Mouse (Mus musculus): ENCODE results near the gene Tceal1. TPM values are rescaled to one million over a fixed set of nuclear protein-coding genes. Genes with fewer than 3 reads are reported as not detected.

The Tceal1 gene
- polyA plus RNA-seq, 1 experiment from 2014 or later, result 8.8 TPM

GRCm38 (mm10) chrX:136732016-136732415, 24.2 kb downstream of the Tceal1 start:
- Histone ChIP-seq H3K4me2 (no peak overlapping the region), H3K4me1 (no peaks in the 10 kb centered on the region), H3K9me3 (no peaks in the 10 kb centered on the region), H3K27me3 (replicated peaks) (no peaks in the 10 kb centered on the region), H3K36me3 (peaks cover 3% of the 10 kb centered on the region; the same call in 1 of the 2 replicates), H3K4me3 (replicated peaks) (no peak overlapping the region), H3K9ac (no peak overlapping the region), H3K27ac (no peak overlapping the region)
- ATAC-seq (ENCODE audit: insufficient read depth, low FRiP score, low read depth), result no peak
- 84% methylated on average over 4 of the region's 4 CpGs for WGBS

GRCm38 (mm10) chrX:136740087-136740790, 32.5 kb downstream of the Tceal1 start:
- H3K4me3 ChIP-seq (replicated peaks), result peak overlapping the region; percentile 54
- H3K36me3 ChIP-seq, result 0 out of 2 replicates have a peak, but pooled peaks cover 3% of the 10 kb centered on the region
- H3K27me3 ChIP-seq (replicated peaks), result no peaks in the 10 kb centered on the region
- WGBS, result 18% methylated on average over 15 of the region's 15 CpGs
- ATAC-seq (ENCODE audit: insufficient read depth, low FRiP score, low read depth), result no peak
- no peaks in the 10 kb centered on the region for H3K4me1 ChIP-seq
- H3K9ac ChIP-seq, result peak overlapping the region; percentile 25; the same call in 1 of the 2 replicates
- no peaks in the 10 kb centered on the region for H3K9me3 ChIP-seq
- peak overlapping the region; percentile 79; the same call in 1 of the 2 replicates for H3K27ac ChIP-seq
- no peak overlapping the region for H3K4me2 ChIP-seq

GRCm38 (mm10) chrX:136740791-136741650, 33.2 kb downstream of the Tceal1 start:
- Histone ChIP-seq H3K4me2 (no peak overlapping the region), H3K9me3 (no peaks in the 10 kb centered on the region), H3K4me1 (no peaks in the 10 kb centered on the region), H3K4me3 (replicated peaks) (peak overlapping the region; percentile 54), H3K9ac (peak overlapping the region; percentile 25; the same call in 1 of the 2 replicates), H3K36me3 (0 out of 2 replicates have a peak, but pooled peaks cover under 1% of the 10 kb centered on the region), H3K27ac (peak overlapping the region; percentile 91), H3K27me3 (replicated peaks) (no peaks in the 10 kb centered on the region)
- WGBS, result 22% methylated on average over 39 of the region's 39 CpGs
- peak; percentile 97 for ATAC-seq (ENCODE audit: insufficient read depth, low FRiP score, low read depth)

- 23% methylated on average over 45 of the region's 46 CpGs for WGBS
- peak overlapping the region; percentile 91 for H3K27ac ChIP-seq
- peak; percentile 70 for ATAC-seq (ENCODE audit: insufficient read depth, low FRiP score, low read depth)
- H3K9ac ChIP-seq, result no peak overlapping the region
- H3K36me3 ChIP-seq, result no peaks in the 10 kb centered on the region
- peak overlapping the region; percentile 48 for H3K4me3 ChIP-seq (replicated peaks)
- H3K9me3 ChIP-seq, result no peaks in the 10 kb centered on the region
- no peaks in the 10 kb centered on the region for H3K4me1 ChIP-seq
- no peaks in the 10 kb centered on the region for H3K27me3 ChIP-seq (replicated peaks)
- peak overlapping the region; percentile 47 for H3K4me2 ChIP-seq
Observed at GRCm38 (mm10) chrX:136741651-136742201, 33.9 kb downstream of the Tceal1 start.

- Histone ChIP-seq H3K4me3 (replicated peaks) (peak overlapping the region; percentile 48), H3K4me1 (no peaks in the 10 kb centered on the region), H3K4me2 (peak overlapping the region; percentile 47), H3K27ac (peak overlapping the region; percentile 91), H3K9me3 (no peaks in the 10 kb centered on the region), H3K36me3 (no peaks in the 10 kb centered on the region), H3K9ac (0 out of 2 replicates have a peak overlapping the region, but pooled peaks have one; percentile 6), H3K27me3 (replicated peaks) (no peaks in the 10 kb centered on the region)
- 15% methylated on average over 10 of the region's 10 CpGs for WGBS
- ATAC-seq (ENCODE audit: insufficient read depth, low FRiP score, low read depth), result no peak
Observed at GRCm38 (mm10) chrX:136742241-136742640, 34.5 kb downstream of the Tceal1 start.

- 27% methylated on average over 5 of the region's 5 CpGs for WGBS
- Histone ChIP-seq H3K27me3 (replicated peaks) (no peaks in the 10 kb centered on the region), H3K9ac (no peak overlapping the region), H3K4me2 (peak overlapping the region; percentile 47), H3K36me3 (no peaks in the 10 kb centered on the region), H3K4me3 (replicated peaks) (peak overlapping the region; percentile 48), H3K4me1 (no peaks in the 10 kb centered on the region), H3K9me3 (no peaks in the 10 kb centered on the region), H3K27ac (peak overlapping the region; percentile 91)
- ATAC-seq (ENCODE audit: insufficient read depth, low FRiP score, low read depth), result no peak
Observed at GRCm38 (mm10) chrX:136742661-136743103, 34.9 kb downstream of the Tceal1 start.

- Histone ChIP-seq H3K9ac (no peak within 1 kb of the TSS), H3K27me3 (replicated peaks) (no peaks in the 10 kb centered on the region), H3K4me2 (peak within 1 kb of the TSS; percentile 47), H3K36me3 (no peaks in the 10 kb centered on the region), H3K4me1 (no peaks in the 10 kb centered on the region), H3K4me3 (replicated peaks) (peak within 1 kb of the TSS; percentile 48), H3K9me3 (no peaks in the 10 kb centered on the region), H3K27ac (peak within 1 kb of the TSS; percentile 91)
- no peak for ATAC-seq (ENCODE audit: insufficient read depth, low FRiP score, low read depth)
- WGBS, result 84% methylated on average over 12 of the region's 12 CpGs
Observed at GRCm38 (mm10) chrX:136743459-136743858, 35.7 kb downstream of the Tceal1 start, which contains the start of gene Morf4l2. TSS of gene Morf4l2 (minus strand) at chrX:136743690.

GRCm38 (mm10) chrX:136744663-136745062, 36.9 kb downstream of the Tceal1 start:
- H3K9me3 ChIP-seq, result no peaks in the 10 kb centered on the region
- no peak overlapping the region for H3K27ac ChIP-seq
- H3K4me2 ChIP-seq, result no peak overlapping the region
- no peaks in the 10 kb centered on the region for H3K27me3 ChIP-seq (replicated peaks)
- WGBS, result 68% methylated on average over 8 of the region's 8 CpGs
- H3K4me1 ChIP-seq, result no peaks in the 10 kb centered on the region
- H3K9ac ChIP-seq, result no peak overlapping the region
- H3K36me3 ChIP-seq, result no peaks in the 10 kb centered on the region
- no peak for ATAC-seq (ENCODE audit: insufficient read depth, low FRiP score, low read depth)
- H3K4me3 ChIP-seq (replicated peaks), result no peak overlapping the region

GRCm38 (mm10) chrX:136749329-136749728, 41.5 kb downstream of the Tceal1 start:
- Histone ChIP-seq H3K27me3 (replicated peaks) (no peaks in the 10 kb centered on the region), H3K27ac (no peak overlapping the region), H3K4me3 (replicated peaks) (no peak overlapping the region), H3K4me1 (no peaks in the 10 kb centered on the region), H3K4me2 (no peak overlapping the region), H3K9ac (no peak overlapping the region), H3K36me3 (no peaks in the 10 kb centered on the region), H3K9me3 (no peaks in the 10 kb centered on the region)
- 65% methylated on average over 4 of the region's 4 CpGs for WGBS
- ATAC-seq (ENCODE audit: insufficient read depth, low FRiP score, low read depth), result no peak

- no peak overlapping the region for H3K9ac ChIP-seq
- H3K4me1 ChIP-seq, result no peaks in the 10 kb centered on the region
- no peak for ATAC-seq (ENCODE audit: insufficient read depth, low FRiP score, low read depth)
- H3K27ac ChIP-seq, result no peak overlapping the region
- WGBS, result 87% methylated on average over 3 of the region's 3 CpGs
- no peak overlapping the region for H3K4me3 ChIP-seq (replicated peaks)
- no peak overlapping the region for H3K4me2 ChIP-seq
- H3K36me3 ChIP-seq, result no peaks in the 10 kb centered on the region
- H3K27me3 ChIP-seq (replicated peaks), result no peaks in the 10 kb centered on the region
- no peaks in the 10 kb centered on the region for H3K9me3 ChIP-seq
Observed at GRCm38 (mm10) chrX:136755464-136755863, 47.7 kb downstream of the Tceal1 start.

Measured in stomach, embryonic 15.5 days (tissue).